Mouse (Mus musculus) embryonic stem cell, embryonic (primary cell): ENCODE measurements around the gene Fam189a1.

Experiments
- CTCF ChIA-PET, 4 experiments: fragments of 300-600 bp in 2 of 4; fragments of 350-600 bp in 2 of 4; sonication (Branson Sonifier 250); formaldehyde crosslinking; loops; one replicate each; lab custom pipeline; 2022; ENCODE audit warnings: inconsistent platforms in 2 of 4; lab: Charles Lee
- POLR2A ChIA-PET, 4 experiments: fragments of 300-600 bp in 2 of 4; fragments of 350-600 bp in 2 of 4; sonication (Branson Sonifier 250); formaldehyde crosslinking; loops; one replicate each; lab custom pipeline; 2022; ENCODE audit warnings: antibody characterized with exemption in 4 of 4, inconsistent platforms in 1 of 4; lab: Charles Lee

Gene Fam189a1

DNA sequence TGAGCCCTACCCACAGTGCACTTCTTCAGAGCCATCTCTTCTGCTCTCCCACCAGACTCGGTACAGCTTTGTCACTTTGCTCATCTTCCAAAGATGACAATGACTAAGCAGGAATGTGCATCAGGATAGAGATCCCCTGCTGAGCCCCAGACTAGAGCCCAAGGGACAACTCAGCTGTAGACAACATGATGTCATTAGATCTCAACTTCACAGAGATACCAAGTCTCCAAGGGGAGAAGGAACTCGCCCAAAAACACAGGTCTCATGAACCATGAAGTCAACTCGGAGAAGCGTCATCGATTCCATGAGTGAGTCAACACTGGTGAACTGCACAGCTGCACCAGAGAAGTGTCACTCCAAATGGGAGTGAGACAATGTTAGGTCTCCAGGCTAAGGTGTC is 158.6 kb downstream of the Fam189a1 start:
- CTCF ChIA-PET = no interaction called here
- POLR2A ChIA-PET = no interaction called here

- ChIA-PET POLR2A (interaction anchor here in 1 of 4 experiments (0.6 kb wide), 1 partner anchor 207 kb away, joined by 3 read pairs; no protein-coding TSS in a partner anchor), CTCF (no interaction called here)
Observed at GRCm38 (mm10) chr7:64995946-64996444, 160.4 kb downstream of the Fam189a1 start.

DNA sequence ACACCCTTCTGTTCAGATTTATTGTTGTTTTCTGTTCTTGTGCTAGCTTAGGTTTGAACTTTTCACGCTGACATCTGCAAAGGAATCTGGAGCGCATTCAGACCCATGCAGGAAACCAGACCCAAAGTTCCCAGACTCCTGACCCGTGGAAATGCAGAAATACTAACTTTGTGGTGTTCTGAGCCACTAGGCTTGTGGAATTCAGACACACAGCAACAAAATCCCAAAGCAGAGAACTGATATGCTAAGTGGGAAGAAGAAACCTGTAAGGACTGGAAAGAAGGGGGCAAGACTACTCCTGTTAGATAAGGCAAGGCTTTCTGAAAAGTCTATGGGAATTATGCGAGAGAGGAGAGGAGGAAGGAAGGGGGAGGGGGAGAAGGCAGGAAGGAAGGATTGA is 167.0 kb downstream of the Fam189a1 start:
- CTCF ChIA-PET = no interaction called here
- POLR2A ChIA-PET = no interaction called here

- CTCF ChIA-PET = no interaction called here
Observed at GRCm38 (mm10) chr7:64988015-64988414, 168.4 kb downstream of the Fam189a1 start.

DNA sequence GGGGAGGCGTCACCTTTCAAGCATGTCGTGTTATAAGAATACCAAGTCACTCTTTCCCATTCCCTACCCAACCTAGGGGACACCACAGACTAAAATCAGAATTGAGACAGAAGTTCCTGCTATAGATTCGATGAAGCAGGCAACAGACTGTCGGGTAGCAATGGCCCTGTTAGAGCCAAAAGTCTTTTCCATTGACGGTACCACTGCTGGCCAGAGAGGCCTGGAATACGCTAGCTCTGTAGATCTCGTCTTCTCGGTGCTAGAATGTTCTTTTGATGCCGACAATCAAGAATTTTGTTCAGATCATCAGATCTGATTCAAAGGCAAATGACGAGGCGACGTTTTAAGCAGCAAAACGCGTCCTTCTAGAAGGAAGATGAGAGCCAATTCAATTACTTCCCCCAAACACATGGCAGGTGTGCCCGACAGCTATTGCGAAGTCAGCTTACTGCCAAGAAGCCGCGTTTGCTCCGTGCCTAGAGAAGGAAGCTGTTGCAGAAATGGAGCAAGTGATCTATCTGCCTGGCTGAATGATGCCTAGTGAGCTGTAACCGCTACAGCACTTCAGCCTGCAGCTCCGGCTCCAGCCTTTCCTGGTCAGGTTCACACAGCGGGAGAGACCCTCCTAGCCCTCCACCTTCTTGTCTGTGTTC is 171.8 kb downstream of the Fam189a1 start:
- ChIA-PET POLR2A (interaction anchor here in 1 of 4 experiments (1.1 kb wide), 1 partner anchor 34 kb away, joined by 3 read pairs; no protein-coding TSS in a partner anchor), CTCF (interaction anchor here in 1 of 4 experiments (0.5 kb wide), 1 partner anchor 88 kb away, joined by 4 read pairs; no protein-coding TSS in a partner anchor)

More at GRCm38 (mm10) chr7:64988015-64988414, 168.4 kb downstream of the Fam189a1 start:
- POLR2A ChIA-PET = interaction anchor here in 1 of 4 experiments (0.6 kb wide), 1 partner anchor 965 kb away, joined by 4 read pairs; no protein-coding TSS in a partner anchor

DNA sequence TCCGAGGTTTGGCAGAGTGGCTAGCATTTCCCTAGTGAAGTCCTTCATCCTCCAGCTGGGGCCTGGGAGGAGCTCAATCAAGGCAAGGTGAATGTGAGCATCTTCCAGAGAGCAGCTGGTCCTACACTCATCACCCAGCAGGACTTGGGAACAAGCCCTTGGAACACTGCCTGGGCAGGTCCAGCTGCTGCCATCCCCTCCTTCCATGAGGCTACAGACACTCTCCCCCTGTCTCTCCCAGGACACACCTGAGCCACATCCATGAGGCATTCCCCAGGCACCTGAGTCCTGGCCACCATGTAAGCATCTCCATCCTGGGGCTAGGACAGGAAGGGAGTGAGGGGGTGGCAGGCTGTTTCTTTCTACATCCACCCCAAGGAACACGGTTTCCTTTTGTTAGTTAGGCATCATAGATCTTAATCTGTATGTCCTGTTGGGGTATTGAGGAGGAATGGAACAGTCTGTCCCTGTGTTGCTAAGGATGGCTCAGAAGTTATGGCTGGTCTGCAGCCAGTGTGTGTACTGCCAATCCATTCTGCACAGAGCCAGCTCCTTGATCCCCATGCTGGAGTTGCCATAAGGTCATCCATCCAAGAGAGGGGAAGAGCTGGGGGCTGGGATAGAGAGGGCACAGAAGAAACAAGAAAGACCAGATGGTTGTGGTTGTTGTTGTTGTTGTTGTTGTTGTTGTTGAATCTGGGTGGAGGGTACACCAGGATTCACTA is 174.7 kb downstream of the Fam189a1 start:
- ChIA-PET POLR2A (interaction anchor here in 1 of 4 experiments (0.5 kb wide), 1 partner anchor 38 kb away, joined by 4 read pairs; no protein-coding TSS in a partner anchor), CTCF (interaction anchor here in 1 of 4 experiments (1.3 kb wide), 1 partner anchor 92 kb away, joined by 3 read pairs; no protein-coding TSS in a partner anchor)

DNA sequence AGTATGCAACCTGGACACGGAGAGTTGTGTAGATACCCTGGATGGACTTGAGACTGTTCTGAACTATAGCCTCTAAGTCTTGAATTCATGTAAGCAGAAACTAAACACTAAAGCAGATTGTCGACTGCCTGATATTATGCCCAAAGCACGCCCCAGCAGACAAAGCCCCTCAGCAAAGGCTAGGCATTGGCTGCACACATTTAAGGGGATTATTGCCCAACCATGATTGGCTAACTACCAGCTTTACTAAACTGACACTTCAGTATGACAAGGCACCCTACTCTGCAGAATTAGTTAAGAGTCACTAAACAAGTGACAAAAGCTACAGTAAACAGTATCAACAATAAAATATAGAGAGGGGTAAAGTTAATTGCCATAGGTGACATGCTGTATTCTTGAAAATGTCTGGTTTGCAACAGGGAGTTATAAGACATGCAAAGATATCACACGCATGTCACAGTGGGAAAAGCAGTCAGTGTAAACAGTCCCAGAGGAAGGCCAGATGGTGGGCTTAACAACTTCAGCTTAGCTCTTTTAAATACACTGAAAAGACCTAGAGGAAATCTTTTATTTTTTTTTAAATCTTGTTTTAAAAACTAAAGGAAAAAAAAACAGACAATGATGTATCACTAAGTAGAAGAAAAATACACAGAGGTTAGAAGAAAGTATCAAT is 182.6 kb downstream of the Fam189a1 start:
- ChIA-PET POLR2A (interaction anchor here in 1 of 4 experiments (0.6 kb wide), 1 partner anchor 1139 kb away, joined by 4 read pairs; no protein-coding TSS in a partner anchor), CTCF (interaction anchor here in 1 of 4 experiments (0.6 kb wide), 1 partner anchor 385 kb away, joined by 4 read pairs; no protein-coding TSS in a partner anchor)

- CTCF ChIA-PET = interaction anchor here in 1 of 4 experiments (1.6 kb wide), 1 partner anchor 12 kb away, joined by 8 read pairs; no protein-coding TSS in a partner anchor
- POLR2A ChIA-PET = interaction anchor here in 1 of 4 experiments (0.5 to 1.0 kb wide), 2 partner anchors 16 to 747 kb away, joined by 4 to 6 read pairs; no protein-coding TSS in a partner anchor
Observed at GRCm38 (mm10) chr7:64962128-64962527, 194.2 kb downstream of the Fam189a1 start.

GRCm38 (mm10) chr7:64959087-64959486 is 197.3 kb downstream of the Fam189a1 start:
- POLR2A ChIA-PET = no interaction called here
- CTCF ChIA-PET = interaction anchor here in 2 of 4 experiments (0.6 to 1.0 kb wide), 2 partner anchors 9 kb away, joined by 3 to 6 read pairs; no protein-coding TSS in a partner anchor

GRCm38 (mm10) chr7:64952181-64952580 is 204.2 kb downstream of the Fam189a1 start:
- ChIA-PET POLR2A (no interaction called here), CTCF (no interaction called here)

DNA sequence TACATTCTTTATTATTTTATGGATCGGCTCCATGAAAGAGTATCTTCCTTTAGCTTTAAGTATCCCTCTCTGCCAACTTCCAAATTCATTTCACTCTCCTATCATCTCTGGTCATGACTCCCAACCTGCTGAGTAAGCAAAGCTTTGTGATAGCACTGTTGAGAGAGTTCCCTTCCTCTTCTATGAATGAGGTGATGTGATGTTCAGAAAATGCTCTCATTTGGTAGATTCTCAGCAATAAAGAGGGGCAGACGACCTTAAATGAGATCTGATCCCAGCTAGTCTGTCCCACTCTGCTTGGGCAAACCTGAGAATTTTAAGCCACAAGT is 205.6 kb downstream of the Fam189a1 start:
- ChIA-PET CTCF (interaction anchor here (0.6 to 1.5 kb wide), 22 partner anchors 8 to 971 kb away, joined by 3 to 21 read pairs (median 4); no protein-coding TSS in a partner anchor), POLR2A (interaction anchor here in 2 of 4 experiments (0.6 to 1.6 kb wide), 4 partner anchors 12 to 54 kb away, joined by 3 to 4 read pairs (median 3); no protein-coding TSS in a partner anchor)

DNA sequence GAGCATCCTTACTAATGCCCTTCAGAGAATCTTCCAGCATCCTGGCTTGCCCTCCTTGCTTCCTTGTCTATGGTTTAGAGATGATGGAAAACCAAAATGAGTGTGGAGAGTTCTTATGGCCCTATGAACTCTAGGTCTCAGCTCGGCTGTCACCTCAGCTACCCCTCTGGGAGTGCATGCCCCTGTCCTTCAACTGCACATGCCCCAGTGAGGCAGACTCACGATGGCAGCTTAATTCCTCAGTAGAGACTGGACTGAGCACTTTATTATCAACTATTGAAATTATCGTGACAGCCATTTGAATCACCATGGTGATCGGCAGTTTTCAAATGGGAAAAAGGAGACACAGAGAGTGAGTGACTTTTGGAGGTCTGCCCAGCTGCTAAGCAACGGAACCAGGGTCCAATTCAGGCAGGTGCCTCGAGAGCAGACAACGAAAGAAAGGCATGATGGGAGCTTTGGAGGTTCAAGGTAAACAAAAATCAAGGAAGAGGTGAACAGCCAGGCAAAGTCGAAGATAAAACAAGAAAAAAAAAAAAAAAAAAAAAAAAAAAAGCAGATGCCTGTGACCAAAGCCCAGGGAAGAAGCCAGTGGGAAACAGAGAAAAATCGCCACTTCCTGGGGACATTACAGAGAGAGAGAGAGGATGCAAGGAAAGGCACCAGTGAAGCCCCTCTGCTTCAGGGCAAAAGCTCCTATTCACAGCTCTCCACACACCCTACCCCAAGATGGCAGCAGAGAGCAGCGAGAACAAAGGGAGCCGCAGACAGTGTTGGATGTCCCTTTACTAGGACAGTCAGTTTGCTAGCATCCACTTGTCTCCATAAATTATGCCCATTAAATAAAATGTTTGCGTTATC is 206.2 kb downstream of the Fam189a1 start:
- ChIA-PET POLR2A (interaction anchor here in 3 of 4 experiments (0.6 to 1.6 kb wide), 7 partner anchors 12 to 694 kb away, joined by 3 to 4 read pairs (median 3); partner anchors contain the start of gene Tarsl2 (in 1 of the 3)), CTCF (interaction anchor here (0.5 to 1.5 kb wide), 26 partner anchors 9 to 1481 kb away, joined by 3 to 21 read pairs (median 4); no protein-coding TSS in a partner anchor)

- CTCF ChIA-PET = interaction anchor here in 3 of 4 experiments (0.7 to 1.5 kb wide), 6 partner anchors 9 to 498 kb away, joined by 3 to 17 read pairs (median 8); no protein-coding TSS in a partner anchor
- POLR2A ChIA-PET = interaction anchor here in 1 of 4 experiments (0.6 to 1.6 kb wide), 2 partner anchors 34 to 318 kb away, joined by 3 to 5 read pairs; no protein-coding TSS in a partner anchor
Observed at GRCm38 (mm10) chr7:64949465-64949864, 206.9 kb downstream of the Fam189a1 start.

GRCm38 (mm10) chr7:64944686-64945085 is 211.7 kb downstream of the Fam189a1 start:
- CTCF ChIA-PET = no interaction called here
- POLR2A ChIA-PET = no interaction called here

DNA sequence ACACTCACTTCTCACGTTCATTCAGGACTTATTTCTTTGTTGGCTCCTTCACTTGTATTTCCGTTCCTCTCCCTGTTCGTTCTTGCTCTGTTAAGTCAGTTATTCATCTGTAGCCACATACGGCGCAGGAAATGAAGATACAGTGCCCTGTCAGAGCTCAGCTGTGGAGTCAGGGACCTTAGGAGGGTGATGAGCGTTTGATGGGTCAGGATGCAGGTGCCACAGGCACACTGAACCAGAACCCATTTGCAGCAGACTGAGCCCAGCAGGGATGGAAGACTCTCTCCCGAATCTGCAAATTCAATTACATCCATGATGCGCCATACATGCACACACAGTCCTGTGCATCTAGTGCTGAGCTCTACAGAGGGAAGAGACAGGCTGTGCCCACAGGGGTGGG is 212.2 kb downstream of the Fam189a1 start:
- ChIA-PET POLR2A (interaction anchor here in 1 of 4 experiments (0.7 kb wide), 1 partner anchor 304 kb away, joined by 3 read pairs; no protein-coding TSS in a partner anchor), CTCF (no interaction called here)

GRCm38 (mm10) chr7:64936927-64937326 is 219.4 kb downstream of the Fam189a1 start:
- ChIA-PET CTCF (no interaction called here), POLR2A (no interaction called here)

DNA sequence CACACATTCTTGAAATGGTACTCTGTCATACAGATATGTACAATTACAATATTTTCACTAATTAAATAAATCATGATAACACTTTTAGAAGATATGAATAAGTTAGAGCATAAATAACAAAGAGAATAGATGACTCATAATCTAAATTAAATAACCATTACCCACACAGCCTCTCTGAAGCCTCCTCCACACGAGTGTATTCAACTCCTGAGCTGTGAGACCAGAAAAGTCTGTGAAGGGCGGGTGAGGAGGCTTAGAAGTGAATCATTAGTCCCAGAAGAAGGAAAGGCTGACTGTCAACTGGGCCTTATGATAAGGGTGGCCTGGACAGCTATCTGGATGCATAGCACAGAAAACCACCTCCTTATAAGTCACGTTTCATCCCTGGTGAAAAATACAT is 222.3 kb downstream of the Fam189a1 start:
- ChIA-PET CTCF (no interaction called here), POLR2A (no interaction called here)
